Mouse (Mus musculus) CD4-positive, CD25-positive, alpha-beta regulatory T cell, adult 2 months (primary cell): ENCODE measurements around the gene Kctd10.

Experiments used
- DNase-seq: peaks from one replicate; pipeline ENCODE4 v3.0.0-alpha.2; 2012; ENCODE audit warnings: low read depth, low spot score

The Kctd10 gene

GRCm38 (mm10) chr5:114345538-114345937, 34.8 kb downstream of the Kctd10 start:
- peak; percentile 53 for DNase-seq

- no peak for DNase-seq
Measured at GRCm38 (mm10) chr5:114343612-114344011, 36.7 kb downstream of the Kctd10 start.

- no peak for DNase-seq
Measured at GRCm38 (mm10) chr5:114342996-114343395, 37.3 kb downstream of the Kctd10 start.

GRCm38 (mm10) chr5:114323791-114324507, 56.4 kb downstream of the Kctd10 start:
- peak; percentile 76 for DNase-seq

GRCm38 (mm10) chr5:114323105-114323790, 57.1 kb downstream of the Kctd10 start:
- DNase-seq = peak; percentile 87
